Mouse (Mus musculus) c-Kit-positive CD71-positive TER-119-negative erythroid progenitor cells, embryonic 14.5 days (primary cell): Measurements from ENCODE around the gene Pard3b.

Source experiments
- DNase-seq: peaks from one replicate; pipeline ENCODE4 v3.0.0-alpha.2; 2013; ENCODE audit warnings: low read depth

The Pard3b gene

GRCm38 (mm10) chr1:62636906-62637673, 998.5 kb downstream of the Pard3b start:
- no peak for DNase-seq

- DNase-seq: no peak
These were observed 1000.4 kb downstream of the Pard3b start for GRCm38 (mm10) chr1:62639012-62639411.

- no peak for DNase-seq
These were observed 1000.8 kb downstream of the Pard3b start for GRCm38 (mm10) chr1:62639440-62639839.

- DNase-seq: no peak
These were observed 1006.1 kb downstream of the Pard3b start for GRCm38 (mm10) chr1:62644631-62645278.

- DNase-seq: no peak
These were observed 1008.2 kb downstream of the Pard3b start for GRCm38 (mm10) chr1:62646812-62647211.

GRCm38 (mm10) chr1:62648116-62648515, 1009.5 kb downstream of the Pard3b start:
- no peak for DNase-seq

GRCm38 (mm10) chr1:62648591-62648990, 1010.0 kb downstream of the Pard3b start:
- no peak for DNase-seq

GRCm38 (mm10) chr1:62650491-62650890, 1011.9 kb downstream of the Pard3b start:
- no peak for DNase-seq

GRCm38 (mm10) chr1:62654436-62654835, 1015.8 kb downstream of the Pard3b start:
- no peak for DNase-seq

GRCm38 (mm10) chr1:62664960-62665645, 1026.5 kb downstream of the Pard3b start:
- DNase-seq: no peak

- DNase-seq: no peak
These were observed 1027.4 kb downstream of the Pard3b start for GRCm38 (mm10) chr1:62665771-62666730.

- no peak for DNase-seq
These were observed 1028.2 kb downstream of the Pard3b start for GRCm38 (mm10) chr1:62666780-62667179.

GRCm38 (mm10) chr1:62678611-62679344, 1040.2 kb downstream of the Pard3b start:
- DNase-seq: no peak

- no peak for DNase-seq
These were observed 1040.8 kb downstream of the Pard3b start for GRCm38 (mm10) chr1:62679466-62679865.

GRCm38 (mm10) chr1:62682456-62683385, 1044.1 kb downstream of the Pard3b start:
- DNase-seq: no peak

GRCm38 (mm10) chr1:62683498-62683897, 1044.9 kb downstream of the Pard3b start:
- DNase-seq: no peak

GRCm38 (mm10) chr1:62687511-62687910, 1048.9 kb downstream of the Pard3b start:
- no peak for DNase-seq

- DNase-seq: no peak
These were observed 1052.6 kb downstream of the Pard3b start for GRCm38 (mm10) chr1:62691175-62691574.
